Mouse (Mus musculus): ENCODE results near the gene Xpot. TPM values are rescaled to one million over a fixed set of nuclear protein-coding genes. Genes with fewer than 3 reads are reported as not detected.

The Xpot gene
- polyA plus RNA-seq, 1 experiment from 2014 or later: 35.3 TPM

- Histone ChIP-seq H3K27ac (replicated peaks; ENCODE audit: low read depth, low read length) (no peak overlapping the region), H3K4me2 (ENCODE audit: low read length) (no peak overlapping the region), H3K9me3 (ENCODE audit: control insufficient read depth, low read length) (no peaks in the 10 kb centered on the region), H3K9ac (replicated peaks; ENCODE audit: low read length) (no peak overlapping the region), H3K36me3 (ENCODE audit: control insufficient read depth, insufficient read depth, low read length) (peaks cover 83% of the 10 kb centered on the region), H3K4me1 (ENCODE audit: control insufficient read depth, insufficient read depth, low read length) (no peaks in the 10 kb centered on the region), H3K4me3 (replicated peaks; ENCODE audit: low read depth, low read length) (no peak overlapping the region), H3K27me3 (ENCODE audit: control insufficient read depth, insufficient read depth, low read length) (no peaks in the 10 kb centered on the region)
- WGBS: 79% methylated on average over 6 of the region's 6 CpGs
- DNase-seq (no peak), ATAC-seq (ENCODE audit: low FRiP score, low TSS enrichment) (no peak)
Measured at GRCm38 (mm10) chr10:121556263-121556662, 69.9 kb downstream of the Xpot start.

- H3K4me2 ChIP-seq (ENCODE audit: low read length): no peak overlapping the region
- DNase-seq (no peak), ATAC-seq (ENCODE audit: low FRiP score, low TSS enrichment) (no peak)
- no peak overlapping the region for H3K27ac ChIP-seq (replicated peaks; ENCODE audit: low read depth, low read length)
- H3K9ac ChIP-seq (replicated peaks; ENCODE audit: low read length): no peak overlapping the region
- H3K27me3 ChIP-seq (ENCODE audit: control insufficient read depth, insufficient read depth, low read length): no peaks in the 10 kb centered on the region
- peaks cover 83% of the 10 kb centered on the region for H3K36me3 ChIP-seq (ENCODE audit: control insufficient read depth, insufficient read depth, low read length)
- H3K4me3 ChIP-seq (replicated peaks; ENCODE audit: low read depth, low read length): no peak overlapping the region
- H3K4me1 ChIP-seq (ENCODE audit: control insufficient read depth, insufficient read depth, low read length): no peaks in the 10 kb centered on the region
- WGBS: 92% methylated on average over 9 of the region's 9 CpGs
- no peaks in the 10 kb centered on the region for H3K9me3 ChIP-seq (ENCODE audit: control insufficient read depth, low read length)
Measured at GRCm38 (mm10) chr10:121550334-121550733, 75.8 kb downstream of the Xpot start.

GRCm38 (mm10) chr10:121549670-121550069 lies 76.5 kb downstream of the Xpot start:
- H3K4me1 ChIP-seq (ENCODE audit: control insufficient read depth, insufficient read depth, low read length): no peaks in the 10 kb centered on the region
- no peak overlapping the region for H3K27ac ChIP-seq (replicated peaks; ENCODE audit: low read depth, low read length)
- WGBS: 93% methylated on average over 5 of the region's 5 CpGs
- peaks cover 79% of the 10 kb centered on the region for H3K36me3 ChIP-seq (ENCODE audit: control insufficient read depth, insufficient read depth, low read length)
- no peak overlapping the region for H3K4me3 ChIP-seq (replicated peaks; ENCODE audit: low read depth, low read length)
- no peak overlapping the region for H3K9ac ChIP-seq (replicated peaks; ENCODE audit: low read length)
- no peaks in the 10 kb centered on the region for H3K27me3 ChIP-seq (ENCODE audit: control insufficient read depth, insufficient read depth, low read length)
- DNase-seq (no peak), ATAC-seq (ENCODE audit: low FRiP score, low TSS enrichment) (no peak)
- H3K9me3 ChIP-seq (ENCODE audit: control insufficient read depth, low read length): no peaks in the 10 kb centered on the region
- no peak overlapping the region for H3K4me2 ChIP-seq (ENCODE audit: low read length)

GRCm38 (mm10) chr10:121547162-121547561 lies 79.0 kb downstream of the Xpot start:
- DNase-seq: no peak
- no peak overlapping the region for H3K4me3 ChIP-seq (replicated peaks; ENCODE audit: low read depth, low read length)
- H3K9me3 ChIP-seq (ENCODE audit: control insufficient read depth, low read length): no peaks in the 10 kb centered on the region

DNA sequence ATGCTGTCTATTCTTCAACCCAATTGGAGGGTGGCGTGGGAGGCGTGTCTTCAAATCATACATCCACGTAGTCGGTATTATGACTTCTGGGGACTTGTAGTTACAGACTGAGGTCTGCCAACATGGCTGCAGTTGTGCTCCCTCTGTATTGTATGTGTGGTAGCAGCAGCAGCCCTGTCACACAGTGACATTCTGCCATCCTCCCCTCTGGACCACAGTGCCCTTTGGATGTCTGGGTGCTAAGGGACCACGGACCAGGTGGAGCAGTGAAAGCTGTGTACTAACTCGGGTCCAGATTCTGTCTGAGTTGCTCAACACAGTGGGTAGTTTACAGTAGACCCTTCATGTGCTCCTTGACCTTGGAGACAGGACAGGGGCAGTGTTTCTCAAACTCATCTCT lies 82.6 kb downstream of the Xpot start:
- no peak overlapping the region for H3K27ac ChIP-seq (replicated peaks; ENCODE audit: low read depth, low read length)
- WGBS: 95% methylated on average over 6 of the region's 6 CpGs
- ATAC-seq (ENCODE audit: low FRiP score, low TSS enrichment) (no peak), DNase-seq (no peak)
- H3K27me3 ChIP-seq (ENCODE audit: control insufficient read depth, insufficient read depth, low read length): no peaks in the 10 kb centered on the region
- no peak overlapping the region for H3K4me3 ChIP-seq (replicated peaks; ENCODE audit: low read depth, low read length)
- no peak overlapping the region for H3K4me2 ChIP-seq (ENCODE audit: low read length)
- no peak overlapping the region for H3K9ac ChIP-seq (replicated peaks; ENCODE audit: low read length)
- H3K9me3 ChIP-seq (ENCODE audit: control insufficient read depth, low read length): no peaks in the 10 kb centered on the region
- peaks cover 29% of the 10 kb centered on the region for H3K36me3 ChIP-seq (ENCODE audit: control insufficient read depth, insufficient read depth, low read length)
- H3K4me1 ChIP-seq (ENCODE audit: control insufficient read depth, insufficient read depth, low read length): no peaks in the 10 kb centered on the region

More at GRCm38 (mm10) chr10:121547162-121547561, 79.0 kb downstream of the Xpot start:
- H3K4me1 ChIP-seq (ENCODE audit: control insufficient read depth, insufficient read depth, low read length): no peaks in the 10 kb centered on the region
- no peak overlapping the region for H3K9ac ChIP-seq (replicated peaks; ENCODE audit: low read length)
- H3K4me2 ChIP-seq (ENCODE audit: low read length): no peak overlapping the region
- no peak for ATAC-seq (ENCODE audit: low FRiP score, low TSS enrichment)
- H3K36me3 ChIP-seq (ENCODE audit: control insufficient read depth, insufficient read depth, low read length): peaks cover 56% of the 10 kb centered on the region
- no peak overlapping the region for H3K27ac ChIP-seq (replicated peaks; ENCODE audit: low read depth, low read length)
- WGBS: 76% methylated on average over 6 of the region's 6 CpGs
- H3K27me3 ChIP-seq (ENCODE audit: control insufficient read depth, insufficient read depth, low read length): no peaks in the 10 kb centered on the region

DNA sequence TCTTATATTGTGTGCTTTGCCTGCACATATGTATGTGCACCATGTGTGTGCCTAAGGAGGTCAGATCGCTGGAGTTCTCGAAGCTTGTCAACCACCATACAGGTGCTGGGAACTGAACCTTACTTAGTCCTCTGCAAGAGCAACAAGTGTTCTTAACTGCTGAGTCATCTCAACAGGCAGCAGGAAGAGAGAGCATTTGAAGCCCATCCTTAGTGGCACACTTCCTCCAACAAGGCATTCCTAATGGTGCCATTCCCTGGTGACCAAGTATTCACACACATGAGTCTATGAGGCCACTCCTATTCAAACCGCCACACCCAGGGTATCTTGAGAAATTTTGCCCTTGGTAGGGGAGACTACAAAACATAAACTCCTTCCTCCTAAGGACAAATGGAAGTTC lies 84.0 kb downstream of the Xpot start:
- ATAC-seq (ENCODE audit: low FRiP score, low TSS enrichment) (no peak), DNase-seq (no peak)
- no peak overlapping the region for H3K27ac ChIP-seq (replicated peaks; ENCODE audit: low read depth, low read length)
- peaks cover 20% of the 10 kb centered on the region for H3K36me3 ChIP-seq (ENCODE audit: control insufficient read depth, insufficient read depth, low read length)
- no peak overlapping the region for H3K9ac ChIP-seq (replicated peaks; ENCODE audit: low read length)
- H3K9me3 ChIP-seq (ENCODE audit: control insufficient read depth, low read length): no peaks in the 10 kb centered on the region
- no peak overlapping the region for H3K4me2 ChIP-seq (ENCODE audit: low read length)
- 94% methylated on average over 3 of the region's 3 CpGs for WGBS
- H3K4me3 ChIP-seq (replicated peaks; ENCODE audit: low read depth, low read length): no peak overlapping the region
- no peaks in the 10 kb centered on the region for H3K27me3 ChIP-seq (ENCODE audit: control insufficient read depth, insufficient read depth, low read length)
- no peaks in the 10 kb centered on the region for H3K4me1 ChIP-seq (ENCODE audit: control insufficient read depth, insufficient read depth, low read length)

Small RNA genes lying within 50 kb of the gene (microRNA-seq; reads per million reads assigned to microRNA genes)
- gene Gm24330: not detected

Other genes starting within 250 kb of the Xpot start
- gene Rassf3, start 150.0 kb downstream of the Xpot start, polyA plus RNA-seq (2014; fragmentation: Nextera tagmentation; extraction: Ambion mirVana): 2.4 and 4.5 TPM in 2 replicates
- gene Tbk1, start 39.5 kb downstream of the Xpot start, polyA plus RNA-seq (2014; fragmentation: Nextera tagmentation; extraction: Ambion mirVana): 27.0 and 36.2 TPM in 2 replicates
- gene D930020B18Rik, start 15.3 kb upstream of the Xpot start, polyA plus RNA-seq (2014; fragmentation: Nextera tagmentation; extraction: Ambion mirVana): 0.20 and 0.22 TPM in 2 replicates
- 2.1 and 2.6 TPM in 2 replicates for gene BC048403, start 113.6 kb upstream of the Xpot start, polyA plus RNA-seq (2014; fragmentation: Nextera tagmentation; extraction: Ambion mirVana)

Data from midbrain, embryonic 14.5 days (tissue).